Mouse (Mus musculus) ES-Bruce4 (cell line): ENCODE measurements around the gene Bend3.

Experiments used
- CTCF ChIP-seq: IDR thresholded peaks from one replicate; pipeline ENCODE4 v1.8.1; 2011; ENCODE audit warnings: low read depth, low read length
- EP300 ChIP-seq: IDR thresholded peaks from 2 replicates; pipeline ENCODE4 v1.6.1; 2011; ENCODE audit warnings: low read depth, low read length; ENCODE audit not compliant: insufficient read depth
- POLR2A ChIP-seq: IDR thresholded peaks from one replicate; pipeline ENCODE4 v1.8.1; 2011; ENCODE audit warnings: low read length; ENCODE audit not compliant: insufficient read depth

DNA sequence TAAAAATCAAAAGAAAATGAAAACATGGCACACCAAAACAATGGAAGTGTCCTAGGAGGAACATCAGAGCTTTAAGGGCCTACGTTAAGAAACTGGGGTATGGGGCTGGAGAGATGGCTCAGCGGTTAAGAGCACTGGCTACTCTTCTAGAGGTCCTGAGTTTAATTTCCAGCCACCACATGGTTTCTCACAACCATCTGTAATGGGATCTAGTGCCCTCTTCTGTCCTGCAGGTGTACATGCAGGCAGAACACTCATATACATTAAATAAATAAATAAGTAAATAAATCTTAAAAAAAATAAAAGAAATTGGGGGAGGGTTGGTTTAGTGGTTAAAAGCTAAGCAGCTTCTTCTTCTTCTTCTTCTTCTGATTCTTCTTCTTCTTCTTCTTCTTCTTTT is 82.7 kb downstream of the Bend3 start:
- TF ChIP-seq POLR2A: no peak
- no peak for TF ChIP-seq CTCF
- TF ChIP-seq EP300: no peak
